Mouse (Mus musculus): ENCODE results near the gene Kif5a. TPM values are rescaled to one million over a fixed set of nuclear protein-coding genes. Genes with fewer than 3 reads are reported as not detected.

Gene Kif5a
- total RNA-seq (2023) = under 1 TPM; 0.44 to 0.56 TPM

GRCm38 (mm10) chr10:127262548-127263398 lies at the start of gene Kif5a:
TSS of gene Kif5a (minus strand) at chr10:127263348.

GRCm38 (mm10) chr10:127311476-127312355 lies 48.6 kb upstream of the Kif5a start, which contains the start of gene Mars:
TSS of gene Mars (minus strand) at chr10:127311786.

DNA sequence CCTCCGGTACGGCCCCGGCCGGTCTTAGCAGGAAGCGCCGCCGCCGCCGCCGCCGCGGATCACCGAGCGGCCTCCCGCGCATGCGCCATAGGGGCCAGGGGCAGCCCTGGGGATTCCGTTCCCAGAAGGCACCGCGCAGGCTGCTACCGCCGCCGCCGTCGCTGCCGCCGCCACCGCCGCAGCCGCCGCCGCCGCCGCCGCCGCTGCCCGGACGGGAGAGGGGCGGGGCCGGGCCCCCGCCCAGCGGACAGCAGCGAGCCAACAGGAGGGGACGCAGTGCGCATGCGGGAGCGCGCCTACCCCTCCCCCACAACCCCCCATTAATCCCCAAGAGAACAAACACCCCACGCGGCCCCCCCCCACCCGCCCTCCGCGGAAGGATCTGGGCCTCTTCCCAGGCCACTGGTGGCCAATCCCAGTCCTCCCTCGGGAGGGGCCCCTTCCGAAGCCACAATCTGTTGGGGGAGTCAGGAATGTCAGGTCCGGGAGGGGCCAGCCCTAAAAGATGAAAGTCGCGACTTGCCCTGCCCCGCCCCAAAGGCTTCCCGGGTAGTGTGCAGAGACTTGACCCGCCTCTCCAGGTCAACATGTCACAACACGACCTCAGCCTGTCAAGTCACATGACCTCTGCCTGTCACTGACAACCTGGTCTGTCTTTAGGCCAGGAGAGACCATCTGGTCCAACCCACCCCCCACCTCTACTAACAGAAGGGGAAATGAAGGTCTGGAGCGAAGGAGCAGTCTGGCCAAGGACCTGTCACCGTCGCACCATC lies 25.8 kb upstream of the Kif5a start, which contains the start of gene Mbd6:
Mbd6 (minus strand) TSS at position 219 of the 773 bp plus-strand sequence.

DNA sequence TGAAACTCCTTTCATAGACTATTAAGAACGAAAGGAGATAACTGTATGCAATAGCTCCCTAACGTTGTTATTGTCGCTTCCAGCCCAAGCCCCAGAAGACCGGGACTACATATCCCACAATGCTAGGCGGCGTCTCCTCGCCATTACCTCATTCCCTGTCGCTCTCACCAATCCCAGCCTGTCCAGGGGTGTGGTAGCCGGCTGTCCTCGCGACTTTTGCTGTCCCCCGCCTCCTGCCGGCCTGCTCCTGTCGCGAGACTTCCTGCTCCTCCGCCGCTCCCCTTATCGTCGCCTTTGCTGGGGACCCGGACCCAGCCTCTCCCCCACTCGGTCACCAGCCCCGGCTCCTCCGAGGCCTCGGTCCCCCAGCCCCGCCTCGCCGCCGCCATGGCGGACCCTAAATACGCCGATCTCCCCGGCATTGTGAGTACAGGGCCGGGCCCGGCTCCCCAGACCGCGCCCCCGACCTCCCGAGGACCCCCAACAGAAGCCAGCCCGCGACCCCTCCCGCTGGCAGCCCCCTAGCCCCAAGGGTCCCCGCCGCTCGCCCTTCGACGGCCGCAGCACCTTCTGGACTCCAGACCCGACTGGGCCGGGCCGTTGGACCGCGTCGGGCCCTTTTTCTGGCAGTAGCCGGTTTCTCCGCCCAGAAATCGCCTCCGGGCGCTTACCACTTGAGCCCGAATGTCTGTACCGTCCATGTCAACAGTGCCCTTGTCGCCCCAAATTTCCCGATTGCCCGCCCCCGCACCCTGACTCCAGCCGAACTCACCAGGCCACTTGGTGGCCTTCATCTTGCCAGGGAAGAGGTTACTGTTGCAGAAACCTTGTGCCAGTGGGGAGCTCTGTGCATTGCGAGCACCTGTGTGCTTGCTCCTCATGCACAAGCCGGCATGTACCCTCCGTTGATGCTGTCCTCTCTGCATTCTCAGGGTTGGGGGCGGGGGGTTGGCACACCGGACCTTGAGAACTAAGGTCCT lies 3.3 kb upstream of the Kif5a start, which contains the start of gene Dctn2:
Dctn2 (plus strand) TSS at position 257 of the 980 bp plus-strand sequence.

DNA sequence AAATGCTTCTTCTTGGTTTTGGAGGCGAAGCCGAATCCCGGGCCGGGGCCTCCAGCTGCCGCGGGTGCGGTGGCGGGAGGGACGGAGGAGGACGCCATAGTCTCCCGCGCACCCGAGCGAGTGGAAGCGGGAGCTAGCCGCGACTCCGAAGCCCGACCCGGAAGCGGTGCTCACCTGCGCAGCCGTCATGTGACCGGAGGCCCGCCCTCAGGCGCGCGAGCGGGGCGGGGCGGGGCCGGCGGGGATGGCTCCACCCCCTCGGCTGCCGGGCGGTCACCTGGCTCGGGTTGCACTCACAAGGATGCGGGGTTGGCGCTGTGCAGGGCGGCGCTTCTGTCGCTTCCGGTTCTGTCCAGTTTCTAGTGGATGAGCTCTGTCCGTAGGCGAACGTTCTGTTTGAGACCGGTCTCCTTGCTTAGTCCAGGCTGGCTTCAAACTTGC lies 51.7 kb downstream of the Kif5a start, which contains the start of gene Pip4k2c:
Pip4k2c (minus strand) TSS at position 172 of the 441 bp plus-strand sequence.

GRCm38 (mm10) chr10:127195328-127196129 lies 67.6 kb downstream of the Kif5a start, which contains the start of gene Dtx3:
TSS of gene Dtx3 (minus strand) at chr10:127195728.

GRCm38 (mm10) chr10:127189651-127190381 lies 73.3 kb downstream of the Kif5a start, which contains the start of gene Arhgef25:
TSS of gene Arhgef25 (minus strand) at chr10:127190083.

GRCm38 (mm10) chr10:127179871-127180694 lies 83.1 kb downstream of the Kif5a start, which contains the start of gene Slc26a10:
TSS of gene Slc26a10 (minus strand) at chr10:127180645.

Other genes starting within 250 kb of the Kif5a start
- gene Tsfm, start 232.5 kb downstream of the Kif5a start, total RNA-seq (2023) = 10 to 100 TPM; 18.8 to 20.9 TPM
- 10 to 100 TPM; 23.4 to 26.8 TPM for gene Mettl1, start 221.9 kb downstream of the Kif5a start, total RNA-seq (2023)
- under 1 TPM in 1 of 2 experiments, not detected in 1; 0.21 TPM for gene Eef1akmt3, start 221.8 kb downstream of the Kif5a start, total RNA-seq (2023)
- 1 to 10 TPM in 1 of 2 experiments, under 1 TPM in 1; 0.80 to 2.0 TPM for gene Cyp27b1, start 215.1 kb downstream of the Kif5a start, total RNA-seq (2023)
- gene March9, start 203.2 kb downstream of the Kif5a start, total RNA-seq (2023) = 1 to 10 TPM; 5.4 to 5.7 TPM
- 100 to 1,000 TPM; 143 to 156 TPM for gene Cdk4, start 199.8 kb downstream of the Kif5a start, total RNA-seq (2023)
- gene Tspan31, start 193.1 kb downstream of the Kif5a start, total RNA-seq (2023) = 10 to 100 TPM; 10.3 to 13.2 TPM
- 100 to 1,000 TPM; 166 to 167 TPM for gene Agap2, start 188.1 kb downstream of the Kif5a start, total RNA-seq (2023)
- gene Os9, start 142.2 kb downstream of the Kif5a start, total RNA-seq (2023) = 100 to 1,000 TPM in 1 of 2 experiments, 10 to 100 TPM in 1; 98.4 to 100 TPM
- 100 to 1,000 TPM; 696 to 735 TPM for gene B4galnt1, start 98.1 kb downstream of the Kif5a start, total RNA-seq (2023)
- gene Slc26a10, start 82.7 kb downstream of the Kif5a start, total RNA-seq (2023) = under 1 TPM in 1 of 2 experiments, not detected in 1; 0.29 TPM
- gene Arhgef25, start 73.3 kb downstream of the Kif5a start, total RNA-seq (2023) = 1 to 10 TPM in 1 of 2 experiments, not detected in 1; 1.5 TPM
- 10 to 100 TPM; 53.6 to 73.9 TPM for gene Dtx3, start 67.6 kb downstream of the Kif5a start, total RNA-seq (2023)
- 10 to 100 TPM; 44.9 to 47.9 TPM for gene Pip4k2c, start 51.8 kb downstream of the Kif5a start, total RNA-seq (2023)
- 10 to 100 TPM; 98.0 to 98.9 TPM for gene Dctn2, start 3.0 kb upstream of the Kif5a start, total RNA-seq (2023)
- gene Mbd6, start 25.7 kb upstream of the Kif5a start, total RNA-seq (2023) = 100 to 1,000 TPM; 110 to 113 TPM
- 10 to 100 TPM; 51.4 to 67.0 TPM for gene Mars, start 48.4 kb upstream of the Kif5a start, total RNA-seq (2023)
- gene Arhgap9, start 58.6 kb upstream of the Kif5a start, total RNA-seq (2023) = 100 to 1,000 TPM; 317 to 326 TPM
- gene Gli1, start 78.6 kb upstream of the Kif5a start, total RNA-seq (2023) = not detected
- not detected for gene Inhbe, start 91.1 kb upstream of the Kif5a start, total RNA-seq (2023)
- gene Inhbc, start 107.1 kb upstream of the Kif5a start, total RNA-seq (2023) = not detected
- 10 to 100 TPM; 71.0 to 89.8 TPM for gene R3hdm2, start 117.0 kb upstream of the Kif5a start, total RNA-seq (2023)
- 10 to 100 TPM in 1 of 2 experiments, 1 to 10 TPM in 1; 8.7 to 12.0 TPM for gene Stac3, start 238.3 kb upstream of the Kif5a start, total RNA-seq (2023)

All from T-cell, adult 66 days (primary cell).